Mouse (Mus musculus): ENCODE measurements around the gene Slc4a1. TPM values are rescaled to one million over a fixed set of nuclear protein-coding genes. Genes with fewer than 3 reads are reported as not detected.

Gene Slc4a1
- polyA plus RNA-seq, 1 experiment from 2014 or later = 3.0 TPM

- H3K4me1 ChIP-seq (ENCODE audit: control insufficient read depth, insufficient read depth, low read length) = peaks cover 16% of the 10 kb centered on the region
- H3K4me2 ChIP-seq (replicated peaks; ENCODE audit: low read depth, low read length) = no peak overlapping the region
- H3K9ac ChIP-seq (ENCODE audit: low read depth, low read length) = no peak overlapping the region
- no peak overlapping the region for H3K27ac ChIP-seq (ENCODE audit: low read depth, low read length)
- peaks cover 28% of the 10 kb centered on the region for H3K27me3 ChIP-seq (ENCODE audit: control insufficient read depth, insufficient read depth, low read length)
- WGBS = 28% methylated on average over 12 of the region's 12 CpGs
- no peak overlapping the region for H3K4me3 ChIP-seq (ENCODE audit: low read length)
- ATAC-seq (ENCODE audit: low FRiP score, low TSS enrichment) = no peak
- no peaks in the 10 kb centered on the region for H3K9me3 ChIP-seq (ENCODE audit: control insufficient read depth, low read length)
- H3K36me3 ChIP-seq (ENCODE audit: control insufficient read depth, insufficient read depth, low read length) = peaks cover 24% of the 10 kb centered on the region
Observed at GRCm38 (mm10) chr11:102400513-102401084, 34.6 kb upstream of the Slc4a1 start.

DNA sequence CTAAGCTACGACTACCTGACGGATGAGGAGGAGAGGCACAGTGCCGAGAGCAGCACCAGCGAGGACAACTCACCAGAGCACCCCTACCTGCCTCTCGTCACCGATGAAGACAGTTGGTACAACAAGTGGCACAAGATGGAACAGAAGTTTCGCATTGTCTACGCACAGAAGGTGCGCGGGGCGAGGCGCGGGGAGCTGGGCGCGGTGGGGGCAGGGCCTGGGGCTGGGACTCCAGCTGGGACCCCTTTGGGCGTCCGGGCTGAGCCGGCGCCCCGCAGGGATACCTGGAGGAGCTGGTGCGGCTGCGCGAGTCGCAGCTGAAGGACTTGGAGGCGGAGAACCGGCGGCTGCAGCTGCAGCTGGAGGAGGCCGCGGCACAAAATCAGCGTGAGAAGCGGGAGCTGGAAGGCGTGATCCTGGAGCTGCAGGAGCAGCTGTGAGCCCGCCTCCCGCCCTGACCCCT, 33.6 kb upstream of the Slc4a1 start:
- ATAC-seq (ENCODE audit: low FRiP score, low TSS enrichment) = no peak
- peaks cover 11% of the 10 kb centered on the region for H3K4me1 ChIP-seq (ENCODE audit: control insufficient read depth, insufficient read depth, low read length)
- WGBS = under 1% methylated on average over 34 of the region's 34 CpGs
- peaks cover 21% of the 10 kb centered on the region for H3K36me3 ChIP-seq (ENCODE audit: control insufficient read depth, insufficient read depth, low read length)
- H3K27ac ChIP-seq (ENCODE audit: low read depth, low read length) = no peak overlapping the region
- no peaks in the 10 kb centered on the region for H3K9me3 ChIP-seq (ENCODE audit: control insufficient read depth, low read length)
- H3K9ac ChIP-seq (ENCODE audit: low read depth, low read length) = 0 out of 2 replicates have a peak overlapping the region, but pooled peaks have one; percentile 29
- H3K4me2 ChIP-seq (replicated peaks; ENCODE audit: low read depth, low read length) = peak overlapping the region; percentile 53
- H3K27me3 ChIP-seq (ENCODE audit: control insufficient read depth, insufficient read depth, low read length) = peaks cover 28% of the 10 kb centered on the region
- H3K4me3 ChIP-seq (ENCODE audit: low read length) = peak overlapping the region; percentile 30

GRCm38 (mm10) chr11:102399107-102399506, 33.1 kb upstream of the Slc4a1 start:
- Histone ChIP-seq H3K27me3 (ENCODE audit: control insufficient read depth, insufficient read depth, low read length) (peaks cover 28% of the 10 kb centered on the region), H3K9ac (ENCODE audit: low read depth, low read length) (no peak overlapping the region), H3K36me3 (ENCODE audit: control insufficient read depth, insufficient read depth, low read length) (peaks cover 16% of the 10 kb centered on the region), H3K4me2 (replicated peaks; ENCODE audit: low read depth, low read length) (peak overlapping the region; percentile 53), H3K9me3 (ENCODE audit: control insufficient read depth, low read length) (no peaks in the 10 kb centered on the region), H3K27ac (ENCODE audit: low read depth, low read length) (no peak overlapping the region), H3K4me1 (ENCODE audit: control insufficient read depth, insufficient read depth, low read length) (peaks cover 8% of the 10 kb centered on the region), H3K4me3 (ENCODE audit: low read length) (peak overlapping the region; percentile 30)
- ATAC-seq (ENCODE audit: low FRiP score, low TSS enrichment) = no peak
- WGBS = 13% methylated on average over 15 of the region's 15 CpGs

DNA sequence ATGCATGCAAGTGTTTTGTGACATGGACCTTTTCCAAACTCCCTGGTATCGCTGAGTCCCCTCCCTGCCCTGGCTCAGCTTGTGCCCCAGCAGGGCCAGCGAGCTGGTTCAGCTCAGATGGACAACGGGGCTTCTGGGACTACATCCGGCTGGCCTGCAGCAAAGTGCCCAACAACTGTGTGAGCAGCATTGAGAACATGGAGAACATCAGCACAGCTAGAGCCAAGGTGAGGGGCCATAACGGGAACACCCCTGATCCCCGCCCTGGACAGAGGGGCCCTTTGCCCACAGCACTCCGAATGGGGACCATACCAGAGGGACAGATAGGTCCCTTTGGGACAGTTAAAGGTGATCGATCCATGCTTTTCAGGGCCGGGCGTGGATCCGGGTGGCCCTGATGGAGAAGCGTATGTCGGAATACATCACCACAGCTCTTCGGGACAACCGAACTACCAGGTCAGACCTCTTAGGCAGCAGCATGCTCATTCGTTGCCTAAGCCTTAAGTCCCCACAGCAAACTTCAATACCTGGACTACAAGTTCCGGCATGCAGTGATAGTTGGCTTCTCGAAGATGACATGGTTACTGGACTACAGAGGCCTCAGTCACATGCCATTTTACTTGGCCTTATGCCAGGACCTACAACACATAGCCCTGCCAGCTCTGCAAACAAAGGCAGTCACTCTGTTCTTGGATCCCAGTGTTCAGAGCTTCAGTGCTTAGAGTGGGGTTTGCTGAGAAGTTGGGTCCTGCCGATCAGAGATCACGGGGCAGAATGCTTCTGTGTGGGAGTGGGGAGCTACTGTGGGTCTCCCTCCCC, 32.2 kb upstream of the Slc4a1 start:
- H3K4me2 ChIP-seq (replicated peaks; ENCODE audit: low read depth, low read length) = no peak overlapping the region

DNA sequence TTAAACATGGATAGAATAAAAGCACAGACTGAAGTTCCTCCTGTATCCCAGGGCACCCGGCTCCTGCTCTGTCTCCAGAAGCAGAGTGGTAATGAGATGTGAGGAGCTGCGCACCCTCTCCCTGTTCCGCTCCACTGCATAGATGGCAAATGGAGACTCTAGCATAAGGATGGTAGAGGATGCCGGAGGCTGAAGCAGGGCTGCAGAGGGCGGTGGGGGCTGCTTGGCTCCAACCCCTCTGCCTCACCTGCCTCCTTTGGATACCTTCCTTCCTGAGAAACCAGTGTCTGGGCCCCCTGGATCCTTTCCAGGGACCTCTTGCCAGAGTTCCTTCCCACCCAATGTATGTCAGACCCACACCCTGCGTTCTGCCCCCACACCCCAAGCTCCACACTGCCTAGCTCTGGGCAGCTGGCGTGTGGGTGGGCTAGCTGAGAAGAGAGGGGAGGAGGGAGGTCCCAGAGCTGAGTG, 30.7 kb upstream of the Slc4a1 start:
- no peak overlapping the region for H3K4me3 ChIP-seq (ENCODE audit: low read length)
- ATAC-seq (ENCODE audit: low FRiP score, low TSS enrichment) = no peak
- H3K27me3 ChIP-seq (ENCODE audit: control insufficient read depth, insufficient read depth, low read length) = peaks cover 32% of the 10 kb centered on the region
- 74% methylated on average over 7 of the region's 7 CpGs for WGBS
- peaks cover 21% of the 10 kb centered on the region for H3K4me1 ChIP-seq (ENCODE audit: control insufficient read depth, insufficient read depth, low read length)
- H3K27ac ChIP-seq (ENCODE audit: low read depth, low read length) = no peak overlapping the region
- no peaks in the 10 kb centered on the region for H3K36me3 ChIP-seq (ENCODE audit: control insufficient read depth, insufficient read depth, low read length)
- no peak overlapping the region for H3K4me2 ChIP-seq (replicated peaks; ENCODE audit: low read depth, low read length)
- H3K9ac ChIP-seq (ENCODE audit: low read depth, low read length) = no peak overlapping the region
- no peaks in the 10 kb centered on the region for H3K9me3 ChIP-seq (ENCODE audit: control insufficient read depth, low read length)

More for the DNA sequence above, 32.2 kb upstream of the Slc4a1 start:
- peaks cover 7% of the 10 kb centered on the region for H3K36me3 ChIP-seq (ENCODE audit: control insufficient read depth, insufficient read depth, low read length)
- no peak overlapping the region for H3K4me3 ChIP-seq (ENCODE audit: low read length)
- H3K9ac ChIP-seq (ENCODE audit: low read depth, low read length) = no peak overlapping the region
- peaks cover 32% of the 10 kb centered on the region for H3K27me3 ChIP-seq (ENCODE audit: control insufficient read depth, insufficient read depth, low read length)
- no peaks in the 10 kb centered on the region for H3K9me3 ChIP-seq (ENCODE audit: control insufficient read depth, low read length)
- WGBS = 83% methylated on average over 20 of the region's 20 CpGs
- no peak for ATAC-seq (ENCODE audit: low FRiP score, low TSS enrichment)
- H3K27ac ChIP-seq (ENCODE audit: low read depth, low read length) = no peak overlapping the region
- H3K4me1 ChIP-seq (ENCODE audit: control insufficient read depth, insufficient read depth, low read length) = peaks cover 17% of the 10 kb centered on the region

- ATAC-seq (ENCODE audit: low FRiP score, low TSS enrichment) = no peak
- 54% methylated on average over 6 of the region's 6 CpGs for WGBS
- no peaks in the 10 kb centered on the region for H3K9me3 ChIP-seq (ENCODE audit: control insufficient read depth, low read length)
- H3K36me3 ChIP-seq (ENCODE audit: control insufficient read depth, insufficient read depth, low read length) = no peaks in the 10 kb centered on the region
- no peak overlapping the region for H3K4me3 ChIP-seq (ENCODE audit: low read length)
- no peak overlapping the region for H3K9ac ChIP-seq (ENCODE audit: low read depth, low read length)
- H3K27me3 ChIP-seq (ENCODE audit: control insufficient read depth, insufficient read depth, low read length) = peaks cover 32% of the 10 kb centered on the region
- H3K4me1 ChIP-seq (ENCODE audit: control insufficient read depth, insufficient read depth, low read length) = peaks cover 21% of the 10 kb centered on the region
- H3K4me2 ChIP-seq (replicated peaks; ENCODE audit: low read depth, low read length) = no peak overlapping the region
- H3K27ac ChIP-seq (ENCODE audit: low read depth, low read length) = no peak overlapping the region
Observed at GRCm38 (mm10) chr11:102396263-102396662, 30.3 kb upstream of the Slc4a1 start.

- WGBS = 9% methylated on average over 5 of the region's 5 CpGs
- no peak overlapping the region for H3K4me2 ChIP-seq (replicated peaks; ENCODE audit: low read depth, low read length)
Observed at GRCm38 (mm10) chr11:102395250-102395649, 29.2 kb upstream of the Slc4a1 start.

GRCm38 (mm10) chr11:102394421-102395124, 28.6 kb upstream of the Slc4a1 start:
- Histone ChIP-seq H3K27me3 (ENCODE audit: control insufficient read depth, insufficient read depth, low read length) (peaks cover 24% of the 10 kb centered on the region), H3K4me1 (ENCODE audit: control insufficient read depth, insufficient read depth, low read length) (peaks cover 19% of the 10 kb centered on the region), H3K36me3 (ENCODE audit: control insufficient read depth, insufficient read depth, low read length) (no peaks in the 10 kb centered on the region), H3K9ac (ENCODE audit: low read depth, low read length) (no peak overlapping the region), H3K27ac (ENCODE audit: low read depth, low read length) (no peak overlapping the region), H3K4me2 (replicated peaks; ENCODE audit: low read depth, low read length) (no peak overlapping the region), H3K9me3 (ENCODE audit: control insufficient read depth, low read length) (no peaks in the 10 kb centered on the region), H3K4me3 (ENCODE audit: low read length) (no peak overlapping the region)
- 78% methylated on average over 9 of the region's 9 CpGs for WGBS
- ATAC-seq (ENCODE audit: low FRiP score, low TSS enrichment) = no peak

More at GRCm38 (mm10) chr11:102395250-102395649, 29.2 kb upstream of the Slc4a1 start:
- no peaks in the 10 kb centered on the region for H3K9me3 ChIP-seq (ENCODE audit: control insufficient read depth, low read length)
- no peak overlapping the region for H3K4me3 ChIP-seq (ENCODE audit: low read length)
- H3K36me3 ChIP-seq (ENCODE audit: control insufficient read depth, insufficient read depth, low read length) = no peaks in the 10 kb centered on the region
- peaks cover 21% of the 10 kb centered on the region for H3K4me1 ChIP-seq (ENCODE audit: control insufficient read depth, insufficient read depth, low read length)
- no peak overlapping the region for H3K9ac ChIP-seq (ENCODE audit: low read depth, low read length)
- H3K27ac ChIP-seq (ENCODE audit: low read depth, low read length) = no peak overlapping the region
- ATAC-seq (ENCODE audit: low FRiP score, low TSS enrichment) = no peak
- peaks cover 27% of the 10 kb centered on the region for H3K27me3 ChIP-seq (ENCODE audit: control insufficient read depth, insufficient read depth, low read length)

Measured in kidney, embryonic 14.5 days (tissue).